Mouse (Mus musculus): ENCODE data around the gene Alg2. TPM values are rescaled to one million over a fixed set of nuclear protein-coding genes. Genes with fewer than 3 reads are reported as not detected.

Gene Alg2
- total RNA-seq, 2 experiments from 2014 or later = 166 to 170 TPM

GRCm38 (mm10) chr4:47467196-47467595 lies 6.9 kb downstream of the Alg2 start:
- DNase-seq (ENCODE audit: low spot score in 2 of 2) = no peak

GRCm38 (mm10) chr4:47449586-47450522 lies 24.3 kb downstream of the Alg2 start:
- DNase-seq (ENCODE audit: low spot score in 2 of 2) = no peak

GRCm38 (mm10) chr4:47449116-47449515 lies 25.0 kb downstream of the Alg2 start:
- no peak for DNase-seq (ENCODE audit: low spot score in 2 of 2)

- DNase-seq (ENCODE audit: low spot score in 2 of 2) = no peak
Observed at GRCm38 (mm10) chr4:47448526-47448925, 25.6 kb downstream of the Alg2 start.

DNA sequence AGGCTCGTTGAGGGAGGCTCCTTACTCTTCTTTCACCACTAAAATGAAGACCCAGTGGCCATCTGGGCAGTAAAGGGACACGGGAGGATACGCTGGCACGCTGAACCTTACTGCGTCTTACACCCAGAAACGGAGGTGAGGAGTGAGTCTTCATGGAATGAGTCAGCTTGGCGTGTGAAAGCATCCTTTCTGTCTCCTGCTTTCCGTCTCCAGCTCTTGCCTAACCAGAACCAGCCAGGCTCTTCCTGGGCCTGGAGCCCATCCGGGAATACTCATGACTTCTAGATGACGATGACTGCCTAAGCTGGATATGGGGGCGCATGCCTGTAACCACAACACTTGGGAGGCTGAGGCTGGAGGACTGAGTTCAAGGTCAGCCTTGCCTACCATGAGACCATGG lies 33.2 kb downstream of the Alg2 start:
- DNase-seq (ENCODE audit: low spot score in 2 of 2) = no peak

DNA sequence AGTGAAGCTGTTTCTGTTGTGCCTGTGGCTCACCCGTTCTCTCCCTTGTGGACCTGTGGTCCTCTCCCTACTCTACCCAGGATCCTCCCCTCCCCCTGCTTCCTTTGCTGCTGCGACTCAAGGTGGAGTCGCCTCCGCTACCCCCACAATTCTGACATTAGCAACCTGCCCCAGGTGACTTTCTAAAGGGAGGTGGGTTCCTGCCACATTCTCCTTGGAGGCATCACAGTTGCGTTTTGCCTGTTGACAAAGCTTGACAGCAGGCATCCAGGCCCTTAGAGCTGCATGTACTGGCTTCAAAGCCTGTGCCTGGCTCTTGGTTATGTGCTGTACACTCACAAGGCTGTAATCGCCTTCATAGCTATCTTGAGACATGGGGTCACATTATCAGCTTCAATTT lies 35.2 kb downstream of the Alg2 start:
- DNase-seq (ENCODE audit: low spot score in 2 of 2) = no peak

DNA sequence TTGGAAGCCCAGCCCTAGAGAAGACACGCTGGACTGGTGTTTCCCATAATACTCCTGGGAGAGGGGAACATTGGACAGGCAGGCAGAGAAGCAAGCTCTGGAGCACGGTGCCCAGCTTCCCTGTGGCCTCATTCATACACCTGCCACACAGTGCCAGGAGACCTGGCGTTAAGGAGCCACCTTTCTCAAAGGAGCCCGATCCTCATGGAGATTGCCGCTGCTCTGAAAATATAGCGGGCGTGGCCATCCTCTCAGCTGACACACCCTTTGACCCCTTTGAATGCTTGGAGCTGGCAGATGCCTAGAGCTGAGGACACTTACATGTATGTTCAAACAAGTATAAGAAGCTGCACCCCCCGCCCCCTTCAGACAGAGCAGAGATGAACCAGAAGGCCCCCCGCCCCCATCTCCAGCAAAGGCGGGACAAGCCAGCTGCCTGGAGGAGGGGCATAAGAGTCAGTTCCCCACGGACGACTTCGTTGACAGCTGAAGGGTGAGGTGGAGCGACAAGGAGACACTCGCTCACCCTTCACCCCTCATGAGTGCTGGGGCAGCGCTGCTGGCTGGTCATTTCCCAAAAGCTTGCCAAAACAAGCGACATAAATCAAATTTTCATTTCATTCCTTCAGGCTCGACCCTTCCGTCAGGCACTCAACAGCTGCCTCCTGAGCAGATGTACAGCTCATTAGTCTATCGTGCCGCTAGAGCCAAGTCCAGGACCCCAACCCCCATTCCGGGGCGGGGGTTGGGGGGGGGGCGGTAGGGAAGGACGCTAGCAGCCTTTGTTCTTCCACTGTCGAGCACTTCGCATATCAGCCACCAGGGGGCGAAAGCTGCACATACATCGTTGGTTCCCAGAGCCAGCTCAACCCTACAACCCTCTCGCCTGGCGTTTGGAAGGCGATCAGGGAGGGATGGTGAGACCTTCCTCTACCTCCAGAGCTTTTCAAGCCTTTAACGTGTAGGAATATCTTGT lies 36.5 kb downstream of the Alg2 start:
- peak; percentile 90 to 93 for DNase-seq (ENCODE audit: low spot score in 2 of 2)

GRCm38 (mm10) chr4:47435566-47436360 lies 38.4 kb downstream of the Alg2 start:
- no peak for DNase-seq (ENCODE audit: low spot score in 2 of 2)

- DNase-seq (ENCODE audit: low spot score in 2 of 2) = no peak
Observed at GRCm38 (mm10) chr4:47435131-47435530, 39.0 kb downstream of the Alg2 start.

GRCm38 (mm10) chr4:47432766-47433165 lies 41.4 kb downstream of the Alg2 start:
- no peak for DNase-seq (ENCODE audit: low spot score in 2 of 2)

GRCm38 (mm10) chr4:47431081-47431480 lies 43.1 kb downstream of the Alg2 start:
- no peak for DNase-seq (ENCODE audit: low spot score in 2 of 2)

DNA sequence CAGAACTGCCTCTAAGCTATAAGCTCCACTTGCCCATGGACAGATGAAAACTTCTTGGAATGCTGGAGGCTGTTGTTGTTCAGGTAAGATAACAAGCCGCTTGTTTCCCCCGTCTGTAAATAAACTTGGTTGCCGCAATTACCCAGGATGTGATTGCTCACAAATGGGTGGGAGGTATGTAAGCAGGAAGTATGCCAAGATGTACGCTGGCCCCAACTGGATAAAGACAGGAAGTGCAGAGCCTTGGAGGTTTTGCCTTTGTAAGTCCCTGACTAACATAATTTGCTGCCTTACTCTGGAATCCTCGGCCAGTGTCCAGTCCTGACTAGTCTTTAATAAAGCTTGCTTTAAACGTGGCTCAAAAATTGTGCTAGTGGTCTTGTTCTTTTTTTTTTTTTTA lies 43.6 kb downstream of the Alg2 start:
- no peak for DNase-seq (ENCODE audit: low spot score in 2 of 2)

- DNase-seq (ENCODE audit: low spot score in 2 of 2) = no peak
Observed at GRCm38 (mm10) chr4:47427606-47428005, 46.5 kb downstream of the Alg2 start.

DNA sequence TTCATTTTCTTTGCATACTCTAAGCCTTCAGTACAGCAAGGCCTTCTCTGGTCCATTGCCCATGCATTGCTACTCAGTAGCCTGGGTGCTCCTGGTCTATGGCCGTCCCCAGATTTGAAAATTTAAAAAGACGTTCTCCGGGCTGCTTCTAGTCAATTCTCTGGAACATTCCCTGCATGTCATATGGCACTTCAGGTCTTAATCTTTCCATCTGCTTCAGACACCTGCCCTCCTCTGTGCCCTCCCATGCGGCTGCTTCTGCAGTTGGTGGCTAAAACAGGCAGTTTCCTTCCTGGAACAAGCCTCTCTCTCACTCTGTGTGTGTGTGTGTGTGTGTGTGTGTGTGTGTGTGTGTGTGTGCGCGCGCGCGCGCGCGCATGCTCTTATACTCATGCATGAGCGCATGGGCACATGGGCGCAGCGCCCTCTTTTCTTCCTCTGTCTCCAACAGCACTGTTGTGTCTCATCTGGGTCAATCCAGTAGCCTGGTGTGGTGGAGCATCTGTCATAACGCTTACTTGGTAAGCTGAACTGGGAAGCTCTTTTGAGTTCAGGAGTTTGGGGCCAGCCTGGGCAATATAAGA lies 48.8 kb downstream of the Alg2 start:
- DNase-seq (ENCODE audit: low spot score in 2 of 2) = no peak

DNA sequence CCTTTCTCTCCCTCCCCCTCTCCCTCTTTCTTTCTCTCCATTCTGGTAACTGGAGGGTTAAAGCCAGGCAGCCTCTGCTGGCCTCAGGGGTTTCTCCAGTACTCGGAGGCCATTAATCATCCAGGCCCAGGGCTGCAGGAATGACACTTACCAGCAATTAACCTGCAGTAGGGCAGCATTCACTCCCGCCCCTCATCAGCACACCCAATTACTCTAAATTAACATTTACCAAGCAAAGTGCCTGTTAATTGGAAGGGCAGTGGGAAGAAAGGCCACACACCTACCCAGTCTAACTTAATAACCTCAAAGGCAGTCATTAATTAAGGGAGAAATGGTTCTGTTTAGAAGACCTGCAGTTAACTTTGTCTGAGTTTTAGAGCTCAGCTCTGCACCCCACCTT lies 49.8 kb downstream of the Alg2 start:
- no peak for DNase-seq (ENCODE audit: low spot score in 2 of 2)

DNA sequence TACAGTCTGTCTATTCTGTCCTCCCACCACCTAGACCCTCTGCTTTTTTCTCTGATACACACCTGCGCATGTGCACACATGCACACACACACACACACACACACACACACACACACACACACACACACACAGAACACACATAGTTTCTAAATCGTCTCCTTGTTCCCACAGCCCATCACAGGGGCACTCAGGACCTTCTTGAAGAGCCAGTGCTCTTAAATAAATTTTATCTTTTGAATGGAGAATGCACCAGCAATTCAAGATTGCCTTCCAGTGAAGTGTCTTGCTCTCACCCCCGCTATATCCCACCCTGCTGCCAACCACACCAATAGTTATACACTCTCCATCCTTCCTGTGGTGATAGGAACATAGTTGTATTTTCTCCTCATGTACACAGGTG lies 51.2 kb downstream of the Alg2 start:
- no peak for DNase-seq (ENCODE audit: low spot score in 2 of 2)

DNA sequence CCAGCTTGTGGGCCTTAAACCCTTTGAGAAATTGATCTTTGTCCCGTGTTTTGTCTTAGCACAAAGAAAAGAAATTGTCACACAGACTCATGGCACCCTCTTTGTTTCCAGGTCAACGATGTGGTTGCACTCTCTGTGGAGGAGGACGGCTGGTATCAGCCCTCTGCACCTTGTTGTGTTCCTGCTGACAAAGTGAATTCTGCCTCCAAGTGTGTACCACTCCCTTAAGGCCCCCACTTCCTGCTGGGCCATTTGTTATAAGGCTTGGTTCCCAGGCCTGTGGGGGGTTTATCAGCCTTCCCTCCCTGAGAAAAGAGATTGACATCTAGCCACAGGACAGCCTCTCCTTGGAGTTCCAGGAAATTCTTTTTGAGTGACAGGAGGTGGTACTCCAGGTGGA lies 51.9 kb downstream of the Alg2 start:
- DNase-seq (ENCODE audit: low spot score in 2 of 2) = no peak

DNA sequence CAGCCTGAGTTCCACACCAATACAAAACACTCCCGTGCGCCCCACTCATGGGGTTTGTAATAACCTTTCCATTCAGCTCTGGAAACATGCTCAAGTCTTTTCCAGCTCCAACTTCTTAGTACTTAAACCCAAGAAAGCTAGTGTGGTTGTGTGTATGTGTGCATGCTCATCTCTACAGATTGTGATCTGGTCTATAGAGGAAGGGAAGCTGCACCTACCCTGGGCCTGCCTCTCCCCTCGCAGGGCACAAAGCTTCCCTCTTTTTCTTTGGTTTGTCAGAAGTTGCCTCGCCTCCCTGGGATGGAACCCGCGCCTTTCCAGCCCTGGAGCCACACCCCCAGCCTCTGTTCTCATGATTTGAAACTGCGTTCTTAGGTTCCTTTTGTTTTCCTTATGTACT lies 53.9 kb downstream of the Alg2 start:
- no peak for DNase-seq (ENCODE audit: low spot score in 2 of 2)

DNA sequence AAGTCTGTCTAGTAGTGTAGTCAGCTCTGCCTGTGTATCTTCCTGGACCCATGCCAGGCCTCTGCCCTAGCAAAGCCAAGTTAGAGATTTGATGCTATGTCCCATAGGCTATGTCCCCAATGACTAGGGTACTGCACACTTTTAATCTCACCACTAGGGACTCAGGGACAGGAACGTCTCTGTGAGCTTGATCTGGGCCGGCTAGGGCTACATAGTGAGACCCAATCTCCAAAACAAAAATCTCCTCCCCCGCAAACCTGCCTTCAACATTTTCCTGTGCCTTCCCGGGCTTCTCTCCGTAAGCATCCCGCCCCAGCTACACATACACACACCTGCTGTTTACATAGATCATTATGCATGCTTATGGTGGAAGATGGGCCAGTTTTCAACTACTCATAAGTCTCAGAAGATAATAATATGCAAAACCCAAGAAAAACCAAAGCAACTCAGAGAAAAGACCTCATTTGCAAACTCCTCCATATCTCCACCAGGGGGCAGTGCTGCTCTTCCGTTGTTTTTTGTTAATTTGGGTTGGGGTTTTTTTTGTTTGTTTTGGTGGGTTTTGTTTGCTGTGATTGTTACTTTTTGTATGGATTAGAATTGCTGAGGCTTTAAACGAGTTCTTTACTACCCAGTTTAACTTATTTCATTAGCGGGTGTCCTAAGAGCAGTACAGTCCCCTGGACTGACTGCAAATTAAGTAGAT lies 54.7 kb downstream of the Alg2 start:
- peak in 1 of 2 experiments; percentile 20 for DNase-seq (ENCODE audit: low spot score in 2 of 2)

- no peak for DNase-seq (ENCODE audit: low spot score in 2 of 2)
Observed at GRCm38 (mm10) chr4:47417871-47418270, 56.3 kb downstream of the Alg2 start.
